Mouse (Mus musculus) brain, embryonic 14.5 days (tissue): ENCODE data around the gene Mavs. TPM values are rescaled to one million over a fixed set of nuclear protein-coding genes. Genes with fewer than 3 reads are reported as not detected.

Source experiments
- DNase-seq: peaks from one replicate; pipeline ENCODE4 v3.0.0-alpha.2; 2011; ENCODE audit warnings: low read depth
- CTCF ChIP-seq: fragments of 200-500 bp; IDR thresholded peaks from 2 replicates; pipeline ENCODE4 v1.5.1; 2012; ENCODE audit warnings: inconsistent platforms, mild to moderate bottlenecking, moderate library complexity, borderline replicate concordance; ENCODE audit not compliant: insufficient read depth, insufficient read length; ENCODE audit errors: extremely low read depth
- POLR2A ChIP-seq: fragments of 200-500 bp; IDR thresholded peaks from 2 replicates; pipeline ENCODE4 v1.6.1; 2012; ENCODE audit warnings: mild to moderate bottlenecking, inconsistent platforms, borderline replicate concordance; ENCODE audit not compliant: poor library complexity, insufficient read depth, insufficient read length, severe bottlenecking; ENCODE audit errors: extremely low read depth
- polyA plus RNA-seq: library from polyadenylated mRNA; depleted of rRNA; stranded (reverse); fragments of >200 nt; gene quantifications from 2 replicates; pipeline ENCODE4 v1.2.3, GENCODE M21; 2012; rRNA removed

Mavs gene
- 9.3 and 10.4 TPM in 2 replicates for polyA plus RNA-seq

- DNase-seq: peak; percentile 98
- TF ChIP-seq POLR2A (peak; percentile 76; the same call in 1 of the 2 replicates), CTCF (no peak)
Observed at GRCm38 (mm10) chr2:131233307-131234126, at the start of gene Mavs. Mavs (plus strand) TSS chr2:131234063.

GRCm38 (mm10) chr2:131186343-131186742 lies 47.5 kb upstream of the Mavs start:
- TF ChIP-seq POLR2A: no peak
- DNase-seq: no peak

GRCm38 (mm10) chr2:131186771-131187601 lies 46.9 kb upstream of the Mavs start, which contains the start of the genes Cdc25b and Spef1:
Cdc25b (plus strand) TSS chr2:131186949.
Spef1 (minus strand) TSS chr2:131187282.
- TF ChIP-seq CTCF (peak; percentile 31; the same call in 1 of the 2 replicates), POLR2A (no peak; the same call in 1 of the 2 replicates)
- DNase-seq: peak; percentile 93

- TF ChIP-seq CTCF (no peak), POLR2A (no peak)
- no peak for DNase-seq
Observed at GRCm38 (mm10) chr2:131187602-131187922, 46.3 kb upstream of the Mavs start.

GRCm38 (mm10) chr2:131188311-131188710 lies 45.6 kb upstream of the Mavs start:
- DNase-seq: no peak
- no peak for TF ChIP-seq CTCF
- no peak for TF ChIP-seq POLR2A

- no peak for TF ChIP-seq POLR2A
- no peak for TF ChIP-seq CTCF
- peak; percentile 32 for DNase-seq
Observed at GRCm38 (mm10) chr2:131189521-131190309, 44.1 kb upstream of the Mavs start.

- TF ChIP-seq POLR2A: no peak
- TF ChIP-seq CTCF: no peak
- peak; percentile 88 for DNase-seq
Observed at GRCm38 (mm10) chr2:131190344-131191004, 43.4 kb upstream of the Mavs start.

- DNase-seq: no peak
- TF ChIP-seq POLR2A (no peak), CTCF (no peak)
Observed at GRCm38 (mm10) chr2:131191005-131191390, 42.9 kb upstream of the Mavs start.

- TF ChIP-seq CTCF (no peak), POLR2A (no peak)
- no peak for DNase-seq
Observed at GRCm38 (mm10) chr2:131196606-131197316, 37.1 kb upstream of the Mavs start.

GRCm38 (mm10) chr2:131200710-131201109 lies 33.2 kb upstream of the Mavs start:
- DNase-seq: no peak
- TF ChIP-seq CTCF (no peak), POLR2A (no peak)
